Mouse (Mus musculus): ENCODE measurements at regions not wholly inside any gene's neighbourhood (a gene's known extent, or its start where the extent isn't known, plus 50 kb on each side); places are given as distances from the start of the nearest gene placed in this dataset.

DNA sequence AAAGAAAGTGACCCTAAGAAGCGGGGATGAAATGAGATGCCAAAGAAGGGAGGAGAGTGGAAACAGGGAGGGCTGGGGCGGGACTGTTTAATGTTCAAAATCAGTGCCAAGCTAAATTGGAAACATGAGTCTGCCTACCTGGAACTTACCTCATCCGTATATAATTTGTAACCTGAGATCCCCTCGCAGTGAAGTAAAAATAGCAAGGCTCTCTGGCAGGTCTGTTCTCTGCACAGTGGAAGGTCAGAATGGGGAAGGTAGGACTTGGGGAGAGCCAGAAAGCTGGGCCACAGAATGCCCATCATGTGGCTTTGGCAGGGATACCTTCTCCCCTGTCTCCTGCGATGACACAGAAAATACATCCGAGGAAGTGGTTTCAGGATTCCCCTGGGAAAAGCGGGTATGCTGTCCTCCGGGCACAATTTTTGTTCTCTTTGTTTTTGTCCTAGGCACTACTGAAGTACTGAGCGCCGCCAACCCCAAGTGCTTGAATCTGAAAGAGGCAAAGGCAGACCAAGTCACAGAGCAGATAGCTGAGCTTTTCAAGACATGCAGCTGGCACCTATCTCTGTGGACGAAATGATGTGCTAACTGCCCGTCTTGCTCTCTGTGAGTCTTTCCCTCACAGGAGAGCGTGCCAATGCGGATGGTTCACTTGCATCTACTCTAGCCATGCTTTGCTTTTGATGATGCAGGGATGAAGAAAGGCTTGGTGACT lies 623.2 kb upstream of the Mpdz start:
- TF ChIP-seq POLR2A (IDR thresholded peaks at IDR 0.05; ENCODE audit: borderline replicate concordance, extremely low read depth, low read depth, low read length) (no peak), CTCF (IDR thresholded peaks at IDR 0.05; ENCODE audit: insufficient read depth, low read length) (no peak)
